Mouse (Mus musculus): Measurements from ENCODE around the gene Runx1.

The Runx1 gene

DNA sequence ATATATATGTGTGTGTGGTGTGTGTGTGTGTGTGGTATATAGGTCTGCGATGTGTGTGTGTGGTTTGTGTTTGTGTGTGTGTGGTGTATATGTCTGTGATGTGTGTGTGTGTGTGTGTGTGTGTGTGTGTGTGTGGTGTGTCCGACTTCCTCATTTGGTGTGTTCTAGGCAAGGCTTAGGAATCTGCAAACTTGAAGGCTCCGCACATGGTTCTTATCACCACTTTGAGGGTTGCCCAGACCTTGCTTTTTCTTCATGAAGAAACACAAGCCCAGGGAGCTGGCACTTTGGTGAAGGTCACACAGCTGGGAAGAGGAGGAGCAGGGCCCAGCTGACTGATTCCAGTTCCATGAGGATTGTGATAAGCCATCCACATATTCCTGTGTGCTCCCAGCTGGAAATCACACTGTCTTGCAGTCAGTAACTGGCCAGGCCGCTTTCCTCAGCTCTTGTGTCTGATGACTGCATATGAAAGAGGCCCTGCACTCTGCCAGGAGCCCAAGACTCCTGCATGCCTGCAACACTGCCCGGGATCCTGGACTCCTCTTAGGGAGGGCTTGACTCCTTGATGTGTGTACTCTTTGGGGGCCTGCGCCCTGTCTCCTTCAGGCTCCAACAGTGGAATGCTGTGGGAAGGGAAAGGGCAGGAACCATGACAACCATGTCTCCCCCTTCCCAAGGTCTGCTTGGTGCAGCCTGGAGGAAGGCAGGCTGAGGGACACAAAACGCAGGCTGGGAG is 246.9 kb downstream of the Runx1 start:
- intact Hi-C loops (cut with DNase I): no loop called here

DNA sequence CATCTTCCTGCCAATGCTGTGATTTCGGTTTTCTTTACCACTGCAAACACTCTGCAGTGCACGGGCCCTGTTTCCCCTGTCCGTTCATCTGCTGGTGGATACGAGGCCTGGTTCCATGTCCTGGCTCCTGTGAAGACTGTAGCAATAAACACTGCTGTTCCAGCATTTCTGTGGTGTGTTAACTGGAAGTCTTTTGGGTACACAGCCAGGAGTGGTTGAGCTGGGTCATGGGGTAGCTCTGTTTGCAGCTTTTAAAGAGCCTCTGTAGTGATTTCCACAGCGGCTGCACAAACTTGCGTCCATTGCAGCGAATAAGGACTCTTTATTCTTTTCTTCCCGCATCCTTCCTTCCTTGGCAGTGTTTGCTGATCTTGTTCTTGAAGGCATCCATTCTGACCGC is 248.6 kb downstream of the Runx1 start:
- intact Hi-C loops (cut with DNase I): no loop called here

DNA sequence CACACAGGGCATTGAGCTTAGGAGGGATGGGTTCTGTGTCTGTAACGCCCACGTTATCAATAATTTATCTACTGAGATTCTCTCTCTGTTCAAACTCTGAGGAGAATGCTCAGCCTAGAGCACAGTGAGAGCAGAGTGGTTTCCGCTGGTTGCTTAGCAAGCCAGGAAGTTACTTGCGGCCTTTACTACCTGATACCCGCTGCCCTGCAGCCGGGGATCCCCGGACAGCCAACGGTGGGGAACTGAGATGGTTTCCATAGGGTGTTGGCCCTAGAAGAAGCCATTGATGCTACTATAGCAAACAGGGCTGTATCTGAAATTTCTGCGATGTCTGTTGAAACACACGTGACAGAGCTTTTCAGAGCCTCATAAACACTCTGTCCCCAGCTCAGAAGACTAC is 250.2 kb downstream of the Runx1 start:
- intact Hi-C loops (cut with DNase I): no loop called here

DNA sequence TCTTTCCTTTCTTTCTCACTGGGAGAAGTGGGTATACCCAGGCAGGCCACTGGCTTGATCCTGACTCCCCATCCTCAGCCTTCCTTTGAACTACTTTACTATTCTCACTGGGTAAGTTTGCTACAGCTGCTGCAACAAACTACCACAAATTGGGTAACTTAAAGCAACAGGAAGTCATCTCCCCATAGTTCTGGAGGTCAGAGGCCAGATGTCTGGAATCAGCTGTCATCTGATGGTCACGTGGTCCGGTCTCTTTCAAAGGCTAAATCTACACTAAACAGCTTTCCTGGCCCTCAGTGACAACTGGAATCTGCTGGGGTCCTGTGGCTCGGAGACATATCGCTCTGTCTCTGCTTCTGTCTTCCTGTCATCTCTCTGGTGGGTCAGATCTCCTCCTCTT is 252.8 kb downstream of the Runx1 start:
- intact Hi-C loops (cut with DNase I): no loop called here

DNA sequence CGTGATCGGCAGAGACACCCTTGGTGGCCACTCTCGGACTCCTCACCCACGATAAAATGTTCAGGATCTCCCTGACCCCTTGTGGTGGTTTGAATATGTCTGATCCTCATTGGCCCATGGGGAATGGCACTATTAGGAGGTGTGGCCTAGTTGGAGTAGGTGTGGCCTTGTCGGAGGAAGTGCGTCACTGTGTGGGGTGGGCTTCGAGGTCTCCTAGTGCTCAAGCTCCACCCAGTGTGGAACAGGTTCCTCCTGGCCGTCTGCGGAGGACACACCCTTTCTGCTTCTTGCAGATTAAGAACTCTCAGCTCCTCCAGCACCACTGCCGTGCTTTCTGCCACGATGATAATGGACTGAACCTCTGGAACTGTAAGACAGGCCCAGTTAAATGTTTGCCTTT is 254.7 kb downstream of the Runx1 start:
- intact Hi-C loops (cut with DNase I): no loop called here

DNA sequence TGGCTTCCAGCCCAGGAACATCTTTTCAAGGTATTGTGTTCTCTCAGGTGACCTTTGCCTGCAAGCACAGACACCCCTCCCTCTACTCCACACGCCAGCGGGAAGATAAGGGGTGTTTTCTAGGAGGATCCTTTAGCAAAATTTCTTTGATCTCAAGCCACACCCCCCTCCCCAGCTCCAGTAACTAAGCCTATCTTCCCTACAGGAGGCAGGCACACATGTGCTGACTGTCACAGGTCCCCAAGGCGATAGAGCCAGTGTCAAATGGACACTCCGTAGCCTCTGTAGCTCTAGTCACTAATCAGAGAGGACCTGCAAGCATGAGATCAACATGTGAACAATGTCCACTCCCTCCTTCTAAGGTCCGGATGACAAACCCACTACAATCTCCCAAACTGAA is 259.8 kb downstream of the Runx1 start:
- intact Hi-C loops (cut with DNase I): loop anchor here (5.0 kb wide), 1 partner anchor 131 kb away; no protein-coding TSS in a partner anchor

DNA sequence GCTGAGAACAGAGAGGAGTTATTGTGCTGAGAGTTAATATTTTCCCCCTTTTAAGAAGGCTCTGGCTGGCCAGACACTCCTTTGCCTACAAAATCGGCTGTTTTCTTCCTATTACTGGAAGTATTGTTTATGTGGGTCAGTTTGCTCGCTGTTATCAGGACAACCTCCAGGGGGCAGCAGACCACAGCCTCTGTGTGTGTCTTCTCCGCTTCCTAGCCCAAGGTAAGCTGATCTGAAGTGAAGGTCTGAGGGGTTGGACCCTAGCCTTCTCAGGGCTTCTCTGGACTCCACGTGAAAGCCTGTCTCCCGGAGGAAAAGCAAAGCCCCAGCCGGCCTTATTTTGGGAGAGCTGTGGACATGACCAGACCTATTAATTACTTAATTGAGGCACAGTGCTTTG is 260.2 kb downstream of the Runx1 start:
- intact Hi-C loops (cut with DNase I): loop anchor here (2.0 to 5.0 kb wide), 2 partner anchors 132 to 889 kb away; no protein-coding TSS in a partner anchor

DNA sequence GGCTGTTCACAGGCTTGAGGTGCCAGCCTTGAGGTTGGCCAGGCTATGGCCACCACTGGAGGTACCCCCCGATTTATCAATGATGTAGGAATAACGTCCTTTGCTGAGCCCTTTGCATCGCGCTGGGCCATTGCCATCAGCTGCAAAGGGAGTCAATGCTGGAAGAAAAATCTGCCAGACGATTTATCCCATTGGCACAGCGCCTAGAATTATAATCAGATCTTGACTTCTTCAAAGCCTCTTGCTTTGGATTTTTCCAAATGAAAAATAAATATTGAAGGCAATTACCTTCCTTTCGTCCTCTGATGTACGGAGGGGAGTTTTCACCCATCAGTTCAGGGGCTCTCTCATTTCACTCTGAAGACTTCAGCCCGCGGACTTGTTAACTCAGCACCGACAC is 260.7 kb downstream of the Runx1 start:
- intact Hi-C loops (cut with DNase I): loop anchor here (2.0 to 5.0 kb wide), 2 partner anchors 132 to 890 kb away; no protein-coding TSS in a partner anchor

DNA sequence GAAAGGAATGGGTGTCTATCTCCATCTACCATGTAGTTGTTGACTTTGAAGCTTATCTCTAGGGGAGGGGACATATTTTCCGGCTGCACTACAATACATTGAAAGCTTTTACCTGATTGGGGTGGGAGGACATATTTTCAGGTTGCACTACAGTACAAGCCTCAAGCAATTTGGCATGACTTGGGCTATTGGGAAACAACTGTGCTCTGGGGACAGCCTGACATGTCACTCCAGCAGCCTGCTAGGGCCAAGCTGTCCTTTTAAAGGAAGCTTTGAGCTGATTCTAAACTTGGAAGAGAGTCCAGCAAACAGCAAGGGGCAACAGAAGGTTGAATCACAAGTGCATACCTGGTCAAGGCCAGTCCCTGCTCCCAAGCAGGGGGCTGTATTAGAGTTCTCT is 270.9 kb downstream of the Runx1 start:
- intact Hi-C loops (cut with DNase I): no loop called here

DNA sequence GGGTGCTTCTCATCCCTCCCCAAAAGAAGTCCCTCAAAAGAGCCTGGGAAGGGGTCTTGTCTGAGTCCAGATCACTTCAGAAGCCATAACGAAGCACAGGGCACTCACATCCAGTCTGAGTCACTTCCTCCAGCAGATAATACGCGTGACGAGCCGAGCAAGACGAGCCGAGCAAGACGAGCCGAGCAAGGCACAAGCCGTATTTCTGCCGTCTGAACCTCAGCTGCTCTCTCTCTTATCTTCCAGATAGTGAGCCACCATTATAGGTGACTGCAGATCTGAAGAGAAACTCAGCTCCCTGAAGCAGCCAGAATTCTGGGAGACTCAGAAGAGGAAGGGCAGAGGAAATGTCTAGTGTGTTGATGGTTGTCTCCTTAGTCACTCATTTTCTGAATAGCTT is 273.1 kb downstream of the Runx1 start:
- intact Hi-C loops (cut with DNase I): no loop called here

DNA sequence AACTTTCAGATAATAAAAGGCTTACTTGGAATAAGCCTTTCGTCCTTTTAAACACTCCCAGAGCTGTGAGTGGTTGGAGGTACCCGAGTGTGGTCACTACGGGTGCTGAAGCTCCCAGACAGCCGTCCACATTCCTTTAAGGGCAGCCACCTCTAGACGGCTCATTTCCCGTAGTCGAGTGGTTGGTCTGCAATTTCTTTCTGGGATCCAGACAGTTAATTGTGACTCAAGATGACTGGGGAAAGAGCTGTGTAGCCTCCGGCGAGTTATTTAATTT is 273.9 kb downstream of the Runx1 start:
- intact Hi-C loops (cut with DNase I): no loop called here
